Mouse (Mus musculus) neural tube, embryonic 12.5 days (tissue): ENCODE results near the gene Gm49378. TPM values are rescaled to one million over a fixed set of nuclear protein-coding genes. Genes with fewer than 3 reads are reported as not detected.

Source experiments
- ATAC-seq: fragments of 200-750 bp; cut with Nextera tagmentation; 2 replicates; pipeline ENCODE4 v1.8.0; 2017; ENCODE audit warnings: low read depth, mild to moderate bottlenecking, moderate TSS enrichment, moderate library complexity; ENCODE audit not compliant: low FRiP score
- H3K27ac ChIP-seq: fragments of 300-500 bp; sonication (generic); 2 replicates; pipeline ENCODE4 v1.5.1; 2016
- H3K27me3 ChIP-seq: fragments of 300-500 bp; sonication (generic); replicated peaks from 2 replicates; pipeline ENCODE4 v1.6.1; 2016; ENCODE audit warnings: mild to moderate bottlenecking
- H3K36me3 ChIP-seq: fragments of 300-500 bp; sonication (generic); 2 replicates; pipeline ENCODE4 v1.6.1; 2016; ENCODE audit warnings: mild to moderate bottlenecking
- H3K4me1 ChIP-seq: fragments of 300-500 bp; sonication (generic); 2 replicates; pipeline ENCODE4 v1.6.1; 2016
- H3K4me2 ChIP-seq: fragments of 300-500 bp; sonication (generic); replicated peaks from 2 replicates; pipeline ENCODE4 v1.6.1; 2016; ENCODE audit warnings: mild to moderate bottlenecking
- H3K4me3 ChIP-seq: fragments of 300-500 bp; sonication (generic); 2 replicates; pipeline ENCODE4 v1.5.1; 2016
- H3K9ac ChIP-seq: fragments of 300-500 bp; sonication (generic); 2 replicates; pipeline ENCODE4 v1.6.1; 2016; ENCODE audit warnings: mild to moderate bottlenecking
- H3K9me3 ChIP-seq: fragments of 300-500 bp; sonication (generic); 2 replicates; pipeline ENCODE4 v1.6.1; 2016; ENCODE audit warnings: mild to moderate bottlenecking
- WGBS: fragments of 180-500 bp; shearing (Covaris S2); methylation state at CpG from one replicate; pipeline ENCODE4 v1.1.7; 2016; 5-methylcytosine and 5-hydroxymethylcytosine counted together
- polyA plus RNA-seq: library from polyadenylated mRNA; unstranded; fragments of >200 nt; fragmentation: Nextera tagmentation; extraction: Ambion mirVana; gene quantifications from 2 replicates; pipeline ENCODE4 v1.2.1, GENCODE M21; 2016

The Gm49378 gene
- 2.1 and 3.6 TPM in 2 replicates for polyA plus RNA-seq

GRCm38 (mm10) chr14:55637795-55638194 lies at the start of gene Gm49378:
Gene Gm49378 (minus strand): TSS chr14:55637895.
- Histone ChIP-seq H3K4me2 (no peak within 1 kb of the TSS), H3K27ac (no peak within 1 kb of the TSS), H3K9ac (no peak within 1 kb of the TSS), H3K4me1 (peaks cover 29% of the 10 kb centered on the region), H3K4me3 (no peak within 1 kb of the TSS), H3K9me3 (no peaks in the 10 kb centered on the region), H3K36me3 (peaks cover 59% of the 10 kb centered on the region), H3K27me3 (no peaks in the 10 kb centered on the region)
- WGBS, result 94% methylated on average over 9 of the region's 9 CpGs
- no peak for ATAC-seq

GRCm38 (mm10) chr14:55682118-55682493 lies 44.4 kb upstream of the Gm49378 start:
- H3K9me3 ChIP-seq, result no peaks in the 10 kb centered on the region
- peak; percentile 49 for ATAC-seq
- H3K36me3 ChIP-seq, result peaks cover 31% of the 10 kb centered on the region
- H3K4me3 ChIP-seq, result peak overlapping the region; percentile 72
- peak overlapping the region; percentile 87 for H3K4me2 ChIP-seq
- 17% methylated on average over 3 of the region's 3 CpGs for WGBS
- no peak overlapping the region for H3K9ac ChIP-seq
- peaks cover 9% of the 10 kb centered on the region for H3K4me1 ChIP-seq
- H3K27ac ChIP-seq, result no peak overlapping the region
- no peaks in the 10 kb centered on the region for H3K27me3 ChIP-seq

GRCm38 (mm10) chr14:55681160-55682117 lies 43.7 kb upstream of the Gm49378 start, which contains the start of gene Tinf2:
Gene Tinf2 (minus strand): TSS chr14:55681820.
- ATAC-seq, result peak; percentile 99
- H3K4me2 ChIP-seq, result peak within 1 kb of the TSS; percentile 87
- H3K9me3 ChIP-seq, result no peaks in the 10 kb centered on the region
- H3K9ac ChIP-seq, result peak within 1 kb of the TSS; percentile 78
- WGBS, result under 1% methylated on average over 66 of the region's 66 CpGs
- peaks cover 9% of the 10 kb centered on the region for H3K4me1 ChIP-seq
- peak within 1 kb of the TSS; percentile 72 for H3K4me3 ChIP-seq
- H3K27ac ChIP-seq, result no peak within 1 kb of the TSS
- H3K36me3 ChIP-seq, result peaks cover 38% of the 10 kb centered on the region
- no peaks in the 10 kb centered on the region for H3K27me3 ChIP-seq

GRCm38 (mm10) chr14:55677615-55678014 lies 39.9 kb upstream of the Gm49378 start:
- no peak for ATAC-seq
- no peak overlapping the region for H3K4me3 ChIP-seq
- no peaks in the 10 kb centered on the region for H3K9me3 ChIP-seq
- H3K27me3 ChIP-seq, result no peaks in the 10 kb centered on the region
- H3K4me2 ChIP-seq, result no peak overlapping the region
- H3K27ac ChIP-seq, result no peak overlapping the region
- no peak overlapping the region for H3K9ac ChIP-seq
- WGBS, result 90% methylated on average over 4 of the region's 4 CpGs
- peaks cover 9% of the 10 kb centered on the region for H3K4me1 ChIP-seq
- peaks cover 49% of the 10 kb centered on the region for H3K36me3 ChIP-seq

- peak overlapping the region; percentile 41 for H3K9ac ChIP-seq
- H3K4me2 ChIP-seq, result peak overlapping the region; percentile 96
- no peak overlapping the region for H3K27ac ChIP-seq
- H3K36me3 ChIP-seq, result peaks cover 23% of the 10 kb centered on the region
- 87% methylated on average over 7 of the region's 7 CpGs for WGBS
- no peaks in the 10 kb centered on the region for H3K9me3 ChIP-seq
- peak overlapping the region; percentile 74; the same call in 1 of the 2 replicates for H3K4me3 ChIP-seq
- H3K4me1 ChIP-seq, result peaks cover 15% of the 10 kb centered on the region
- no peak for ATAC-seq
- no peaks in the 10 kb centered on the region for H3K27me3 ChIP-seq
Measured at GRCm38 (mm10) chr14:55672741-55673060, 35.0 kb upstream of the Gm49378 start.

GRCm38 (mm10) chr14:55671833-55672740 lies 34.4 kb upstream of the Gm49378 start, which contains the start of the genes Gmpr2 and Nedd8:
Gene Gmpr2 (plus strand): TSS chr14:55671941.
Gene Nedd8 (minus strand): TSS chr14:55672124.
- Histone ChIP-seq H3K9me3 (no peaks in the 10 kb centered on the region), H3K4me3 (peak within 1 kb of the TSS; percentile 74), H3K9ac (peak within 1 kb of the TSS; percentile 80), H3K36me3 (peaks cover 17% of the 10 kb centered on the region), H3K27ac (peak within 1 kb of the TSS; percentile 72; the same call in 1 of the 2 replicates), H3K4me2 (peak within 1 kb of the TSS; percentile 96), H3K27me3 (no peaks in the 10 kb centered on the region), H3K4me1 (peaks cover 15% of the 10 kb centered on the region)
- ATAC-seq, result peak; percentile 97
- 1% methylated on average over 38 of the region's 38 CpGs for WGBS

- WGBS, result under 1% methylated on average over 12 of the region's 12 CpGs
- Histone ChIP-seq H3K4me1 (peaks cover 15% of the 10 kb centered on the region), H3K27ac (peak overlapping the region; percentile 72; the same call in 1 of the 2 replicates), H3K27me3 (no peaks in the 10 kb centered on the region), H3K36me3 (peaks cover 14% of the 10 kb centered on the region), H3K4me2 (peak overlapping the region; percentile 96), H3K4me3 (peak overlapping the region; percentile 74), H3K9ac (peak overlapping the region; percentile 80), H3K9me3 (no peaks in the 10 kb centered on the region)
- peak; percentile 61 for ATAC-seq
Measured at GRCm38 (mm10) chr14:55671486-55671832, 33.8 kb upstream of the Gm49378 start.

- H3K9ac ChIP-seq, result no peak overlapping the region
- H3K4me2 ChIP-seq, result peak overlapping the region; percentile 61
- peaks cover 28% of the 10 kb centered on the region for H3K36me3 ChIP-seq
- 51% methylated on average over 2 of the region's 2 CpGs for WGBS
- no peaks in the 10 kb centered on the region; the same call in 1 of the 2 replicates for H3K4me1 ChIP-seq
- no peak for ATAC-seq
- no peaks in the 10 kb centered on the region for H3K27me3 ChIP-seq
- no peak overlapping the region for H3K27ac ChIP-seq
- no peak overlapping the region for H3K4me3 ChIP-seq
- H3K9me3 ChIP-seq, result no peaks in the 10 kb centered on the region
Measured at GRCm38 (mm10) chr14:55660636-55661035, 22.9 kb upstream of the Gm49378 start.

GRCm38 (mm10) chr14:55659960-55660573 lies 22.4 kb upstream of the Gm49378 start, which contains the start of gene Mdp1:
Gene Mdp1 (minus strand): TSS chr14:55660508.
- Histone ChIP-seq H3K27ac (peak within 1 kb of the TSS; percentile 0; the same call in 1 of the 2 replicates), H3K4me2 (peak within 1 kb of the TSS; percentile 61), H3K27me3 (no peaks in the 10 kb centered on the region), H3K9ac (peak within 1 kb of the TSS; percentile 72), H3K4me3 (peak within 1 kb of the TSS; percentile 64), H3K36me3 (peaks cover 28% of the 10 kb centered on the region), H3K9me3 (no peaks in the 10 kb centered on the region), H3K4me1 (no peaks in the 10 kb centered on the region; the same call in 1 of the 2 replicates)
- ATAC-seq, result peak; percentile 94
- WGBS, result under 1% methylated on average over 39 of the region's 39 CpGs

- Histone ChIP-seq H3K9ac (no peak overlapping the region), H3K4me1 (no peaks in the 10 kb centered on the region; the same call in 1 of the 2 replicates), H3K27ac (no peak overlapping the region), H3K9me3 (no peaks in the 10 kb centered on the region), H3K4me3 (no peak overlapping the region), H3K36me3 (peaks cover 18% of the 10 kb centered on the region), H3K4me2 (no peak overlapping the region), H3K27me3 (no peaks in the 10 kb centered on the region)
- ATAC-seq, result no peak
- WGBS, result 92% methylated on average over 5 of the region's 5 CpGs
Measured at GRCm38 (mm10) chr14:55658011-55658410, 20.3 kb upstream of the Gm49378 start.

GRCm38 (mm10) chr14:55656935-55657334 lies 19.2 kb upstream of the Gm49378 start:
- WGBS, result 90% methylated on average over 3 of the region's 3 CpGs
- no peak for ATAC-seq
- H3K27me3 ChIP-seq, result no peaks in the 10 kb centered on the region

More at GRCm38 (mm10) chr14:55656935-55657334, 19.2 kb upstream of the Gm49378 start:
- Histone ChIP-seq H3K9me3 (no peaks in the 10 kb centered on the region), H3K9ac (no peak overlapping the region), H3K4me3 (no peak overlapping the region), H3K4me2 (no peak overlapping the region), H3K27ac (no peak overlapping the region), H3K4me1 (no peaks in the 10 kb centered on the region; the same call in 1 of the 2 replicates), H3K36me3 (peaks cover 13% of the 10 kb centered on the region)
